Mouse (Mus musculus): ENCODE measurements around the gene Adcy2.

GRCm38 (mm10) chr13:69020574-69020973 lies 21.2 kb upstream of the Adcy2 start:
- TF ChIP-seq CTCF (IDR thresholded peaks at IDR 0.05; ENCODE audit: low read depth) (no peak), EP300 (IDR thresholded peaks at IDR 0.05; ENCODE audit: low read depth) (no peak)

All from liver, postnatal 0 days (tissue).